In genomic region chr19:5942581-5942980, GRCm38 (mm10) we compare ENCODE assay signal across 25 mouse cellular contexts. TPM values are rescaled to one million over a fixed set of nuclear protein-coding genes. Genes with fewer than 3 reads are reported as not detected.
A peak's percentile ranks its signal among the peaks of the same experiment; 100 is the strongest.
DNase-seq lines count a peak whose midpoint lies in the region; ATAC-seq and TF ChIP-seq lines count a peak whose summit lies in the region.
"Had no signal": no experiment of that assay in that cellular context is flagged by ENCODE, and none has a peak within 500 bp of the region (broad histone marks: within the 10 kb centered on the region; RNA-seq: fewer than 3 reads in every experiment).

No protein-coding gene starts in this region.

- peak; percentile 59 for DNase-seq in gastrocnemius, postnatal 14 days
- DNase-seq in gastrocnemius, postnatal 36 days: no peak
- DNase-seq in heart, postnatal 10 days: no peak
- no peak for DNase-seq in lung, postnatal 10 days
- DNase-seq: adrenal gland, postnatal 14 days; cerebellum, adult 18-20 months; cerebellum, adult 9-11 months; cerebellum, postnatal 36 days; heart, adult 2 months; kidney, adult 2 months had no signal

- H3K4me2 ChIP-seq in heart, embryonic 13.5 days: no peak overlapping the region
- peak overlapping the region; percentile 12 for H3K4me2 ChIP-seq in myocyte (ENCODE audit: low read depth)
- H3K4me2 ChIP-seq: embryonic facial prominence, embryonic 13.5 days; forebrain, embryonic 12.5 days; hindbrain, embryonic 15.5 days had no signal

- no peak overlapping the region for H3ac ChIP-seq in myocyte (ENCODE audit: control insufficient read depth, insufficient read length)

- no peak for TF ChIP-seq POLR2A in myocyte (IDR thresholded peaks at IDR 0.05; ENCODE audit: insufficient read length, low read depth)

- H3K36me3 ChIP-seq in heart, embryonic 13.5 days: peaks cover 47% of the 10 kb centered on the region
- no peaks in the 10 kb centered on the region for H3K36me3 ChIP-seq in myocyte (ENCODE audit: control insufficient read depth, insufficient read depth)
- H3K36me3 ChIP-seq: hindbrain, embryonic 15.5 days had no signal

- peaks cover 75% of the 10 kb centered on the region for H3K4me1 ChIP-seq in heart, embryonic 13.5 days
- peaks cover 61% of the 10 kb centered on the region for H3K4me1 ChIP-seq in brown adipose tissue, adult 24 weeks (ENCODE audit: control insufficient read depth, insufficient read depth, insufficient read length, low read length)

- H3K27me3 ChIP-seq in heart, embryonic 13.5 days (replicated peaks): no peaks in the 10 kb centered on the region
- no peaks in the 10 kb centered on the region for H3K27me3 ChIP-seq in myocyte (ENCODE audit: control insufficient read depth, insufficient read depth, insufficient read length)
- H3K27me3 ChIP-seq: CH12.LX; embryonic facial prominence, embryonic 13.5 days; forebrain, embryonic 12.5 days; hindbrain, embryonic 15.5 days; Patski had no signal

- no peak for ATAC-seq in heart, embryonic 13.5 days (ENCODE audit: extremely low read depth, insufficient number of reproducible peaks, low FRiP score, low TSS enrichment)
- ATAC-seq: activated CD4-positive, CD25-positive, alpha-beta regulatory T cell, adult 4 months; forebrain, embryonic 16.5 days; intestine, embryonic 16.5 days; Patski had no signal

- no peaks in the 10 kb centered on the region for H3K9me3 ChIP-seq in heart, embryonic 13.5 days
- H3K9me3 ChIP-seq: embryonic facial prominence, embryonic 13.5 days; forebrain, embryonic 12.5 days; hindbrain, embryonic 15.5 days had no signal

- 0 out of 2 replicates have a peak overlapping the region, but pooled peaks have one; percentile 29 for H3K9ac ChIP-seq in heart, embryonic 13.5 days
- H3K9ac ChIP-seq: embryonic facial prominence, embryonic 13.5 days; forebrain, embryonic 12.5 days; hindbrain, embryonic 15.5 days had no signal

- H3K27ac ChIP-seq in heart, embryonic 13.5 days (replicated peaks): 0 out of 2 replicates have a peak overlapping the region, but pooled peaks have one; percentile 28
- H3K27ac ChIP-seq in brown adipose tissue, adult 24 weeks (replicated peaks; ENCODE audit: low read depth, low read length): peak overlapping the region; percentile 19; the same call in 1 of the 2 replicates
- H3K27ac ChIP-seq: embryonic facial prominence, embryonic 13.5 days; forebrain, embryonic 12.5 days; heart, adult 2 months; hindbrain, embryonic 15.5 days had no signal

- no peak overlapping the region for H3K4me3 ChIP-seq in heart, embryonic 13.5 days
- no peak overlapping the region for H3K4me3 ChIP-seq in brown adipose tissue, adult 24 weeks (ENCODE audit: insufficient read depth, low read depth, low read length)
- no peak overlapping the region for H3K4me3 ChIP-seq in myocyte
- H3K4me3 ChIP-seq: embryonic facial prominence, embryonic 13.5 days; forebrain, embryonic 12.5 days; heart, adult 2 months; hindbrain, embryonic 15.5 days had no signal

- 67% methylated on average over 7 of the region's 7 CpGs for WGBS in heart, embryonic 13.5 days

- no peaks in the 10 kb centered on the region for H3K79me2 ChIP-seq in myocyte (ENCODE audit: control insufficient read depth, insufficient read depth)

- intact Hi-C loops in gastrocnemius, postnatal 14 days (cut with DNase I; ENCODE audit: low total_unique reads): no loop called here
- intact Hi-C loops in gastrocnemius, postnatal 36 days (cut with DNase I): loop anchor here (2.0 kb wide), 1 partner anchor 18 kb away; the partner anchor contains the start of gene Cdc42ep2
- intact Hi-C loops in heart, postnatal 10 days (cut with DNase I): no loop called here

TF ChIP-seq in myocyte, 11 proteins besides CTCF, POLR2A, EP300 and RAD21:
- no peak for TF ChIP-seq USF1 (IDR thresholded peaks at IDR 0.05; ENCODE audit: low read depth)
- no peak for TF ChIP-seq MAX (IDR thresholded peaks at IDR 0.05; ENCODE audit: low read depth)
- TF ChIP-seq POLR2AphosphoS2 (IDR thresholded peaks at IDR 0.05; ENCODE audit: insufficient read length, low read depth): no peak
- TF ChIP-seq TCF3 (IDR thresholded peaks at IDR 0.05; ENCODE audit: insufficient read length, low read depth): peak; percentile 16
- TF ChIP-seq CEBPB (IDR thresholded peaks at IDR 0.05; ENCODE audit: insufficient read depth, poor library complexity, severe bottlenecking): no peak
- TF ChIP-seq MYOD1 (IDR thresholded peaks at IDR 0.05; ENCODE audit: control insufficient read depth in 1 of 3, insufficient read length in 2 of 3, low read depth in 2 of 3): peak; percentile 56 to 88 (median 80)
- TF ChIP-seq E2F4 (IDR thresholded peaks at IDR 0.05; ENCODE audit: insufficient read depth): no peak
- TF ChIP-seq MYOG (IDR thresholded peaks at IDR 0.05; ENCODE audit: control insufficient read depth in 1 of 3, insufficient read depth in 1 of 3, insufficient read length in 2 of 3, low read depth in 2 of 3): peak in 2 of 3 experiments; percentile 38 to 70

RNA-seq across cellular contexts. Expression of gene Cdc42ep2, which starts 18.0 kb away (rescaled TPM):
- 10 to 100 TPM; 14.4 to 18.3 TPM for total RNA-seq in gastrocnemius, postnatal 14 days (2021)
- total RNA-seq in gastrocnemius, postnatal 36 days (2021): 10 to 100 TPM; 10.1 to 12.4 TPM
- polyA plus RNA-seq in heart, embryonic 13.5 days (2015; fragmentation: Nextera tagmentation; extraction: Ambion mirVana): 8.9 and 9.3 TPM in 2 replicates
- 10 to 100 TPM; 14.0 to 16.0 TPM for total RNA-seq in heart, postnatal 10 days (2021)
- polyA plus RNA-seq in brown adipose tissue, adult 24 weeks (2012; ENCODE audit: insufficient read depth, insufficient read length, missing spikeins): 4.0 and 5.4 TPM in 2 replicates
- polyA plus RNA-seq in myocyte (2012; fragmentation: generic; extraction: Trizol): 16.2 TPM
- total RNA-seq: hematopoietic stem cell, adult 5-6 weeks had no signal

RNA-seq across cellular contexts. Expression of gene Pola2, which starts 21.4 kb away (rescaled TPM):
- 10 to 100 TPM; 10.9 to 13.2 TPM for total RNA-seq in gastrocnemius, postnatal 14 days (2021)
- 10 to 100 TPM in 1 of 2 experiments, 1 to 10 TPM in 1; 8.6 to 11.6 TPM for total RNA-seq in gastrocnemius, postnatal 36 days (2021)
- polyA plus RNA-seq in heart, embryonic 13.5 days (2015; fragmentation: Nextera tagmentation; extraction: Ambion mirVana): 47.2 and 49.5 TPM in 2 replicates
- 10 to 100 TPM; 21.1 TPM for total RNA-seq in heart, postnatal 10 days (2021)
- polyA plus RNA-seq in brown adipose tissue, adult 24 weeks (2012; ENCODE audit: insufficient read depth, insufficient read length, missing spikeins): 6.5 and 7.0 TPM in 2 replicates
- polyA plus RNA-seq in myocyte (2012; fragmentation: generic; extraction: Trizol): 11.9 TPM

RNA-seq across cellular contexts. Expression of gene Dpf2, which starts 29.8 kb away (rescaled TPM):
- total RNA-seq in gastrocnemius, postnatal 14 days (2021): 10 to 100 TPM; 71.9 to 78.2 TPM
- 10 to 100 TPM; 75.1 to 81.4 TPM for total RNA-seq in gastrocnemius, postnatal 36 days (2021)
- polyA plus RNA-seq in heart, embryonic 13.5 days (2015; fragmentation: Nextera tagmentation; extraction: Ambion mirVana): 98.1 and 104 TPM in 2 replicates
- total RNA-seq in heart, postnatal 10 days (2021): 100 to 1,000 TPM; 100 to 101 TPM
- polyA plus RNA-seq in brown adipose tissue, adult 24 weeks (2012; ENCODE audit: insufficient read depth, insufficient read length, missing spikeins): 22.6 and 36.6 TPM in 2 replicates
- polyA plus RNA-seq in myocyte (2012; fragmentation: generic; extraction: Trizol): 78.5 TPM

RNA-seq across cellular contexts. Expression of gene Slc22a20, which starts 43.4 kb away (rescaled TPM):
- not detected for total RNA-seq in gastrocnemius, postnatal 14 days (2021)
- total RNA-seq in gastrocnemius, postnatal 36 days (2021): not detected
- polyA plus RNA-seq in heart, embryonic 13.5 days (2015; fragmentation: Nextera tagmentation; extraction: Ambion mirVana): not detected in 2 replicates
- not detected for total RNA-seq in heart, postnatal 10 days (2021)
- polyA plus RNA-seq in brown adipose tissue, adult 24 weeks (2012; ENCODE audit: insufficient read depth, insufficient read length, missing spikeins): not detected in 2 replicates
- polyA plus RNA-seq in myocyte (2012; fragmentation: generic; extraction: Trizol): not detected
- total RNA-seq: adrenal gland, adult 18-20 months; adrenal gland, postnatal 14 days; CH12.LX; heart, adult 2 months; hematopoietic stem cell, adult 5-6 weeks had no signal
- polyA plus RNA-seq: activated CD4-positive, CD25-positive, alpha-beta regulatory T cell, adult 4 months; embryonic facial prominence, embryonic 13.5 days; forebrain, embryonic 12.5 days; forebrain, embryonic 16.5 days; frontal cortex, adult 2 months; heart, adult 2 months; heart, embryonic 14.5 days; hindbrain, embryonic 15.5 days; intestine, embryonic 16.5 days; kidney, adult 2 months; Patski had no signal

RNA-seq across cellular contexts. Expression of gene Tigd3, which starts 48.6 kb away (rescaled TPM):
- under 1 TPM; 0.42 to 0.66 TPM for total RNA-seq in gastrocnemius, postnatal 14 days (2021)
- total RNA-seq in gastrocnemius, postnatal 36 days (2021): under 1 TPM in 1 of 2 experiments, not detected in 1; 0.20 TPM
- 1.9 and 2.0 TPM in 2 replicates for polyA plus RNA-seq in heart, embryonic 13.5 days (2015; fragmentation: Nextera tagmentation; extraction: Ambion mirVana)
- total RNA-seq in heart, postnatal 10 days (2021): 1 to 10 TPM; 1.1 to 1.2 TPM
- polyA plus RNA-seq in brown adipose tissue, adult 24 weeks (2012; ENCODE audit: insufficient read depth, insufficient read length, missing spikeins): not detected in 2 replicates
- polyA plus RNA-seq in myocyte (2012; fragmentation: generic; extraction: Trizol): 0.31 TPM
